In genomic region chr4:137724766-137725165, GRCm38 (mm10) we compare ENCODE assay signal across 8 mouse cellular contexts.
DNase-seq lines count a peak whose midpoint lies in the region; ATAC-seq and TF ChIP-seq lines count a peak whose summit lies in the region.

No protein-coding gene starts in this region.

- peak; percentile 63 to 75 for DNase-seq in layer of hippocampus, postnatal 10 days (ENCODE audit: low spot score in 2 of 2)
- no peak for DNase-seq in layer of hippocampus, adult 18-20 months (ENCODE audit: low spot score in 2 of 2)
- no peak for DNase-seq in ES-E14 (ENCODE audit: low read depth, low spot score)
- DNase-seq in cerebellum, adult 8-10 months: peak; percentile 63
- DNase-seq in heart, embryonic 10.5 days (ENCODE audit: low spot score): no peak
- DNase-seq in liver, embryonic 13.5 days: peak; percentile 58
- peak; percentile 41 for DNase-seq in retina, postnatal 7 days (ENCODE audit: low read depth, low spot score)

- peaks cover 0 to 52% of the 10 kb centered on the region in 2 experiments; a peak in 3 of 4 replicates for H3K4me1 ChIP-seq in ES-E14 (ENCODE audit: control insufficient read depth in 2 of 2, insufficient read depth in 2 of 2, low read length in 2 of 2, poor library complexity in 1 of 2)
- H3K4me1 ChIP-seq in heart, embryonic 10.5 days: peaks cover 53% of the 10 kb centered on the region
- H3K4me1 ChIP-seq in liver, embryonic 13.5 days (replicated peaks): peaks cover 46% of the 10 kb centered on the region

- H3K4me3 ChIP-seq in ES-E14 (ENCODE audit: insufficient read depth in 1 of 2, low read depth in 1 of 2, low read length in 2 of 2, poor library complexity in 1 of 2, severe bottlenecking in 1 of 2): peak overlapping the region in 1 of 2 experiments; percentile 35; a peak in 2 of 4 replicates
- peak overlapping the region; percentile 45 for H3K4me3 ChIP-seq in heart, embryonic 10.5 days
- peak overlapping the region; percentile 18 for H3K4me3 ChIP-seq in liver, embryonic 13.5 days (replicated peaks)

- peaks cover 100% of the 10 kb centered on the region for H3K27me3 ChIP-seq in heart, embryonic 10.5 days (ENCODE audit: insufficient read depth, poor library complexity, severe bottlenecking)
- H3K27me3 ChIP-seq in liver, embryonic 13.5 days: peaks cover 75% of the 10 kb centered on the region

- H3K36me3 ChIP-seq in ES-E14 (ENCODE audit: control insufficient read depth, insufficient read depth, low read length, poor library complexity, severe bottlenecking): peaks cover 18% of the 10 kb centered on the region; the same call in 1 of the 2 replicates
- H3K36me3 ChIP-seq in heart, embryonic 10.5 days: no peaks in the 10 kb centered on the region
- no peaks in the 10 kb centered on the region for H3K36me3 ChIP-seq in liver, embryonic 13.5 days

- ATAC-seq in liver, embryonic 13.5 days (ENCODE audit: low read depth): no peak
- no peak for ATAC-seq in frontal cortex, adult (ENCODE audit: low TSS enrichment)

- no peaks in the 10 kb centered on the region for H3K9me3 ChIP-seq in ES-E14 (ENCODE audit: control insufficient read depth, insufficient read depth, low read depth, low read length)
- no peaks in the 10 kb centered on the region for H3K9me3 ChIP-seq in heart, embryonic 10.5 days
- H3K9me3 ChIP-seq in liver, embryonic 13.5 days (replicated peaks): no peaks in the 10 kb centered on the region

- WGBS in heart, embryonic 10.5 days: 46% methylated on average over 8 of the region's 8 CpGs
- 38% methylated on average over 8 of the region's 8 CpGs for WGBS in liver, embryonic 13.5 days (ENCODE audit: insufficient replicate concordance)

- peak overlapping the region; percentile 12; the same call in 1 of the 2 replicates for H3K9ac ChIP-seq in ES-E14 (ENCODE audit: insufficient read depth, low read depth, low read length, poor library complexity, severe bottlenecking)
- H3K9ac ChIP-seq in liver, embryonic 13.5 days: no peak overlapping the region

- H3K27ac ChIP-seq in ES-E14 (ENCODE audit: insufficient read depth, low read depth, low read length, poor library complexity, severe bottlenecking): no peak overlapping the region
- H3K27ac ChIP-seq in heart, embryonic 10.5 days: peak overlapping the region; percentile 53
- no peak overlapping the region for H3K27ac ChIP-seq in liver, embryonic 13.5 days

- in situ Hi-C loops in ES-E14 (cut with MboI; ENCODE audit: low sequenced_read_pairs in 2 of 2, unreplicated experiment in 2 of 2): no loop called here

- H3K4me2 ChIP-seq in liver, embryonic 13.5 days: peak overlapping the region; percentile 41

TF ChIP-seq in ES-E14, 5 proteins besides CTCF, POLR2A, EP300 and RAD21:
- peak; percentile 70; the same call in 1 of the 2 replicates for TF ChIP-seq HCFC1 (IDR thresholded peaks at IDR 0.05; ENCODE audit: borderline replicate concordance, insufficient read depth, low read length)
- peak; percentile 76; the same call in 1 of the 2 replicates for TF ChIP-seq ZNF384 (IDR thresholded peaks at IDR 0.05; ENCODE audit: low read depth, low read length)
- TF ChIP-seq CHD2 (IDR thresholded peaks at IDR 0.05; ENCODE audit: low read depth, low read length): no peak
- no peak for TF ChIP-seq ZC3H11A (IDR thresholded peaks at IDR 0.05; ENCODE audit: borderline replicate concordance, low read depth, low read length)

Comparison
In these comparisons a context has a peak if more than half of its experiments do, and no peak if none do; other contexts are left out.
1. DNase-seq: peak in layer of hippocampus, postnatal 10 days (2 of 2), cerebellum, adult 8-10 months (single experiment), liver, embryonic 13.5 days (single experiment) and retina, postnatal 7 days (single experiment); none in layer of hippocampus, adult 18-20 months (0 of 2), ES-E14 (single experiment) and heart, embryonic 10.5 days (single experiment).